Mouse (Mus musculus): ENCODE data around the gene Spout1.
"Not testable (repeated sequence)": the region's sequence is repeated elsewhere in the genome, so short reads cannot be mapped to it uniquely, and the experiment has no call there.

Spout1 gene

GRCm38 (mm10) chr2:30178711-30179110 lies 452 bp upstream of the Spout1 start:
- DNase-seq (ENCODE audit: low spot score in 2 of 2): not testable (repeated sequence)

- DNase-seq (ENCODE audit: low spot score in 2 of 2): no peak
These were observed 1.7 kb downstream of the Spout1 start for GRCm38 (mm10) chr2:30176561-30176960.

GRCm38 (mm10) chr2:30175897-30176296 lies 2.4 kb downstream of the Spout1 start:
- DNase-seq (ENCODE audit: low spot score in 2 of 2): no peak

- DNase-seq (ENCODE audit: low spot score in 2 of 2): no peak
These were observed 4.6 kb downstream of the Spout1 start for GRCm38 (mm10) chr2:30173541-30174240.

GRCm38 (mm10) chr2:30171997-30172382 lies 6.3 kb downstream of the Spout1 start:
- no peak for DNase-seq (ENCODE audit: low spot score in 2 of 2)

- peak; percentile 76 to 78 for DNase-seq (ENCODE audit: low spot score in 2 of 2)
These were observed 6.8 kb downstream of the Spout1 start, which contains the start of gene Endog for GRCm38 (mm10) chr2:30171371-30171996. Gene Endog (plus strand): TSS chr2:30171493.

GRCm38 (mm10) chr2:30166677-30167076 lies 11.6 kb downstream of the Spout1 start:
- no peak for DNase-seq (ENCODE audit: low spot score in 2 of 2)

- no peak for DNase-seq (ENCODE audit: low spot score in 2 of 2)
These were observed 13.8 kb downstream of the Spout1 start for GRCm38 (mm10) chr2:30164340-30164932.

GRCm38 (mm10) chr2:30161809-30162208 lies 16.4 kb downstream of the Spout1 start:
- DNase-seq (ENCODE audit: low spot score in 2 of 2): no peak

GRCm38 (mm10) chr2:30159871-30160270 lies 18.4 kb downstream of the Spout1 start:
- DNase-seq (ENCODE audit: low spot score in 2 of 2): not testable (repeated sequence)

- DNase-seq (ENCODE audit: low spot score in 2 of 2): no peak
These were observed 25.6 kb downstream of the Spout1 start for GRCm38 (mm10) chr2:30152616-30153015.

- no peak for DNase-seq (ENCODE audit: low spot score in 2 of 2)
These were observed 26.4 kb downstream of the Spout1 start for GRCm38 (mm10) chr2:30151840-30152239.

- DNase-seq (ENCODE audit: low spot score in 2 of 2): no peak
These were observed 30.8 kb downstream of the Spout1 start for GRCm38 (mm10) chr2:30147466-30147865.

GRCm38 (mm10) chr2:30144436-30144835 lies 33.8 kb downstream of the Spout1 start:
- no peak for DNase-seq (ENCODE audit: low spot score in 2 of 2)

GRCm38 (mm10) chr2:30140021-30140420 lies 38.2 kb downstream of the Spout1 start:
- DNase-seq (ENCODE audit: low spot score in 2 of 2): not testable (repeated sequence)

GRCm38 (mm10) chr2:30136458-30136857 lies 41.8 kb downstream of the Spout1 start:
- DNase-seq (ENCODE audit: low spot score in 2 of 2): no peak

GRCm38 (mm10) chr2:30134928-30135620 lies 43.2 kb downstream of the Spout1 start:
- DNase-seq (ENCODE audit: low spot score in 2 of 2): no peak

GRCm38 (mm10) chr2:30134378-30134711 lies 43.9 kb downstream of the Spout1 start:
- no peak for DNase-seq (ENCODE audit: low spot score in 2 of 2)

GRCm38 (mm10) chr2:30133613-30134377 lies 44.5 kb downstream of the Spout1 start, which contains the start of gene Tbc1d13:
Gene Tbc1d13 (plus strand): TSS chr2:30133746.
- peak; percentile 96 to 97 for DNase-seq (ENCODE audit: low spot score in 2 of 2)

- no peak for DNase-seq (ENCODE audit: low spot score in 2 of 2)
These were observed 45.3 kb downstream of the Spout1 start for GRCm38 (mm10) chr2:30132801-30133612.

- DNase-seq (ENCODE audit: low spot score in 2 of 2): not testable (repeated sequence)
These were observed 47.0 kb downstream of the Spout1 start for GRCm38 (mm10) chr2:30131240-30131639.
